16 mouse cellular contexts compared by ENCODE assay signal in genomic region chr11:90264180-90264579, GRCm38 (mm10). TPM values are rescaled to one million over a fixed set of nuclear protein-coding genes. Genes with fewer than 3 reads are reported as not detected.
DNase-seq lines count a peak whose midpoint lies in the region; ATAC-seq and TF ChIP-seq lines count a peak whose summit lies in the region.
"Had no signal": no experiment of that assay in that cellular context is flagged by ENCODE, and none has a peak within 500 bp of the region (broad histone marks: within the 10 kb centered on the region; RNA-seq: fewer than 3 reads in every experiment).

No protein-coding gene starts in this region.

- TF ChIP-seq CTCF in midbrain, postnatal 0 days (IDR thresholded peaks at IDR 0.05), result no peak

- H3K4me1 ChIP-seq in kidney, embryonic 16.5 days (ENCODE audit: insufficient read depth, low read length), result peaks cover 12% of the 10 kb centered on the region
- H3K4me1 ChIP-seq in midbrain, postnatal 0 days (ENCODE audit: insufficient read depth, low read length), result peaks cover 1% of the 10 kb centered on the region; the same call in 1 of the 2 replicates

- peaks cover 42% of the 10 kb centered on the region for H3K36me3 ChIP-seq in kidney, embryonic 16.5 days (ENCODE audit: insufficient read depth, low read length)
- peaks cover 41% of the 10 kb centered on the region for H3K36me3 ChIP-seq in midbrain, postnatal 0 days (ENCODE audit: insufficient read depth, low read length)

- no peak for DNase-seq in kidney, postnatal 36 days
- DNase-seq in B cell, adult 2 months, result peak; percentile 66 to 74
- DNase-seq in gastrocnemius, postnatal 25 days, result no peak
- DNase-seq in left cerebral cortex, adult 9 months (ENCODE audit: low spot score in 2 of 2), result no peak
- DNase-seq in midbrain, postnatal 0 days (ENCODE audit: low spot score), result no peak
- DNase-seq: cerebellum, adult 9-10 months; kidney, adult 8-10 months had no signal

- H3K4me2 ChIP-seq in kidney, embryonic 16.5 days (replicated peaks; ENCODE audit: low read depth, low read length), result no peak overlapping the region
- no peak overlapping the region for H3K4me2 ChIP-seq in midbrain, postnatal 0 days (ENCODE audit: low read depth, low read length, poor library complexity, severe bottlenecking)
- H3K4me2 ChIP-seq: hindbrain, embryonic 14.5 days; lung, embryonic 15.5 days had no signal

- H3K4me3 ChIP-seq in kidney, embryonic 16.5 days (ENCODE audit: low read length), result no peak overlapping the region
- H3K4me3 ChIP-seq in midbrain, postnatal 0 days (ENCODE audit: low read depth, low read length), result no peak overlapping the region
- H3K4me3 ChIP-seq: erythroblast, embryonic 14.5 days; left cerebral cortex, adult 2 months; lung, embryonic 15.5 days; midbrain, embryonic 10.5 days; myocyte had no signal

- no peak overlapping the region for H3K9ac ChIP-seq in kidney, embryonic 16.5 days (replicated peaks; ENCODE audit: low read length)
- H3K9ac ChIP-seq in midbrain, postnatal 0 days (replicated peaks; ENCODE audit: low read length, poor library complexity, severe bottlenecking), result no peak overlapping the region
- H3K9ac ChIP-seq: hindbrain, embryonic 14.5 days; lung, embryonic 15.5 days had no signal

- no peaks in the 10 kb centered on the region for H3K27me3 ChIP-seq in kidney, embryonic 16.5 days (ENCODE audit: insufficient read depth, low read length)
- H3K27me3 ChIP-seq in midbrain, postnatal 0 days (ENCODE audit: insufficient read depth, low read length), result no peaks in the 10 kb centered on the region
- H3K27me3 ChIP-seq: lung, embryonic 15.5 days had no signal

- H3K27ac ChIP-seq in kidney, embryonic 16.5 days (ENCODE audit: low read length), result no peak overlapping the region
- no peak overlapping the region for H3K27ac ChIP-seq in midbrain, postnatal 0 days (ENCODE audit: low read depth, low read length)
- H3K27ac ChIP-seq: hindbrain, embryonic 14.5 days; left cerebral cortex, adult 2 months; lung, embryonic 15.5 days; midbrain, embryonic 10.5 days had no signal

- no peaks in the 10 kb centered on the region for H3K9me3 ChIP-seq in kidney, embryonic 16.5 days (ENCODE audit: low read length)
- no peaks in the 10 kb centered on the region for H3K9me3 ChIP-seq in midbrain, postnatal 0 days (ENCODE audit: low read length)
- H3K9me3 ChIP-seq: lung, embryonic 15.5 days; midbrain, embryonic 10.5 days had no signal

- WGBS in kidney, embryonic 16.5 days, result 64% methylated on average over 11 of the region's 11 CpGs
- 86% methylated on average over 11 of the region's 11 CpGs for WGBS in midbrain, postnatal 0 days

- 0 out of 2 replicates have a peak, but pooled peaks have one; percentile 15 for ATAC-seq in kidney, embryonic 16.5 days (ENCODE audit: low FRiP score, low TSS enrichment)
- ATAC-seq in activated CD4-positive, CD25-positive, alpha-beta regulatory T cell, adult 4 months, result peak; percentile 97
- ATAC-seq in neutrophil, adult 5-6 weeks (ENCODE audit: extremely low read depth, insufficient number of reproducible peaks, low FRiP score, poor library complexity, severe bottlenecking), result peak; percentile 85
- no peak for ATAC-seq in midbrain, postnatal 0 days (ENCODE audit: low FRiP score)

RNA-seq across cellular contexts. Expression of gene Mmd, which starts 14.9 kb away (rescaled TPM):
- polyA plus RNA-seq in kidney, embryonic 16.5 days (2015; fragmentation: Nextera tagmentation; extraction: Ambion mirVana), result 36.1 and 37.3 TPM in 2 replicates
- polyA plus RNA-seq in activated CD4-positive, CD25-positive, alpha-beta regulatory T cell, adult 4 months (2017; shearing (Covaris generic)), result 10 to 100 TPM; 20.3 to 23.2 TPM
- total RNA-seq in neutrophil, adult 5-6 weeks (2017), result 30.1 and 37.8 TPM in 2 replicates
- total RNA-seq in gastrocnemius, postnatal 25 days (2021), result 10 to 100 TPM in 1 of 2 experiments, 1 to 10 TPM in 1; 8.9 to 21.8 TPM
- total RNA-seq in midbrain, postnatal 0 days (2014; rRNA removed), result 220 and 223 TPM in 2 replicates
- polyA plus RNA-seq in midbrain, postnatal 0 days (2015; fragmentation: Nextera tagmentation; extraction: Ambion mirVana), result 125 and 130 TPM in 2 replicates

Comparison
In these comparisons a context has a peak if more than half of its experiments do, and no peak if none do; other contexts are left out.
1. DNase-seq: peak in B cell, adult 2 months (2 of 2); none in kidney, postnatal 36 days (0 of 2), gastrocnemius, postnatal 25 days (single experiment), left cerebral cortex, adult 9 months (0 of 2) and midbrain, postnatal 0 days (single experiment).